Mouse (Mus musculus) CH12.LX (cell line): ENCODE data around the gene Ugt1a6b.
A peak's percentile ranks its signal among the peaks of the same experiment; 100 is the strongest.

Experiments
- BHLHE40 ChIP-seq: IDR thresholded peaks from 2 replicates; pipeline ENCODE4 v1.6.1; 2011; ENCODE audit warnings: mild to moderate bottlenecking, low read depth, low read length, improper control_type of control experiment
- CHD1 ChIP-seq: IDR thresholded peaks from 2 replicates; pipeline ENCODE4 v1.6.1; 2012; ENCODE audit warnings: low read depth, low read length, improper control_type of control experiment, inconsistent platforms
- CTCF ChIP-seq, 2 experiments: IDR thresholded peaks in 1 of 2; conservative IDR thresholded peaks in 1 of 2; 2 replicates each; pipeline ENCODE4 v1.5.1; 2011 to 2012; ENCODE audit warnings: low read depth in 2 of 2, low read length in 2 of 2, improper control_type of control experiment in 1 of 2, inconsistent platforms in 1 of 2, mild to moderate bottlenecking in 1 of 2, moderate library complexity in 1 of 2
- ETS1 ChIP-seq: conservative IDR thresholded peaks from 2 replicates; pipeline ENCODE4 v1.6.1; 2012; ENCODE audit warnings: low read depth, mild to moderate bottlenecking, inconsistent platforms, low read length, improper control_type of control experiment, moderate library complexity
- JUN ChIP-seq: IDR thresholded peaks from 2 replicates; pipeline ENCODE4 v1.6.1; 2011; ENCODE audit warnings: low read depth, mild to moderate bottlenecking, low read length, improper control_type of control experiment, moderate library complexity; ENCODE audit not compliant: insufficient read depth
- KAT2A ChIP-seq: IDR thresholded peaks from 2 replicates; pipeline ENCODE4 v1.6.1; 2012; ENCODE audit warnings: low read length, improper control_type of control experiment, inconsistent platforms; ENCODE audit not compliant: insufficient replicate concordance
- MAFK ChIP-seq: IDR thresholded peaks from 2 replicates; pipeline ENCODE4 v1.6.1; 2011; ENCODE audit warnings: low read length, improper control_type of control experiment; ENCODE audit not compliant: insufficient replicate concordance
- NELFE ChIP-seq: IDR thresholded peaks from 2 replicates; pipeline ENCODE4 v1.6.1; 2011; ENCODE audit warnings: low read depth, low read length, improper control_type of control experiment
- NRF1 ChIP-seq: IDR thresholded peaks from 2 replicates; pipeline ENCODE4 v1.6.1; 2014; ENCODE audit warnings: low read depth, mild to moderate bottlenecking, inconsistent platforms, low read length, improper control_type of control experiment, moderate library complexity
- POLR2A ChIP-seq: IDR thresholded peaks from 2 replicates; pipeline ENCODE4 v1.6.1; 2011; ENCODE audit warnings: low read depth, mild to moderate bottlenecking, improper control_type of control experiment, low read length
- SIN3A ChIP-seq: IDR thresholded peaks from 2 replicates; pipeline ENCODE4 v1.6.1; 2012; ENCODE audit warnings: low read length, improper control_type of control experiment, inconsistent platforms
- SMC3 ChIP-seq: IDR thresholded peaks from 2 replicates; pipeline ENCODE4 v1.6.1; 2011; ENCODE audit warnings: low read depth, low read length, improper control_type of control experiment
- TCF12 ChIP-seq: IDR thresholded peaks from 2 replicates; pipeline ENCODE4 v1.6.1; 2014; ENCODE audit warnings: low read depth, mild to moderate bottlenecking, inconsistent platforms, low read length, improper control_type of control experiment
- ZC3H11A ChIP-seq: IDR thresholded peaks from 2 replicates; pipeline ENCODE4 v1.6.1; 2012; ENCODE audit warnings: low read depth, mild to moderate bottlenecking, inconsistent platforms, low read length, improper control_type of control experiment

GRCm38 (mm10) chr1:88261706-88262105 lies 158.7 kb downstream of the Ugt1a6b start:
- TF ChIP-seq JUN: no peak
- TF ChIP-seq TCF12: no peak
- no peak for TF ChIP-seq CTCF (conservative IDR thresholded peaks at IDR 0.05 in 1 of 2, IDR thresholded peaks at IDR 0.05 in 1 of 2; ENCODE audit: low read depth in 2 of 2, low read length in 2 of 2)
- TF ChIP-seq SIN3A: 0 out of 2 replicates have a peak, but pooled peaks have one; percentile 22
- no peak for TF ChIP-seq NELFE
- no peak for TF ChIP-seq MAFK
- TF ChIP-seq POLR2A: no peak; the same call in 1 of the 2 replicates
- no peak for TF ChIP-seq ZC3H11A
- TF ChIP-seq NRF1: no peak
- TF ChIP-seq BHLHE40: no peak
- TF ChIP-seq ETS1: no peak
- TF ChIP-seq KAT2A: 0 out of 2 replicates have a peak, but pooled peaks have one; percentile 22
- TF ChIP-seq SMC3: no peak
- TF ChIP-seq CHD1: no peak
